Mouse (Mus musculus) ES-Bruce4 (cell line): ENCODE results near the gene Ambra1. TPM values are rescaled to one million over a fixed set of nuclear protein-coding genes. Genes with fewer than 3 reads are reported as not detected.

Experiments used
- H3K27ac ChIP-seq: 2 replicates; pipeline ENCODE4 v1.5.1; 2012; ENCODE audit warnings: low read length, inconsistent platforms; ENCODE audit not compliant: insufficient read depth
- H3K27me3 ChIP-seq: 2 replicates; pipeline ENCODE4 v1.6.1; 2012; ENCODE audit warnings: mild to moderate bottlenecking, low read length, inconsistent platforms; ENCODE audit not compliant: control insufficient read depth, poor library complexity, insufficient read depth, severe bottlenecking
- H3K36me3 ChIP-seq: 2 replicates; pipeline ENCODE4 v1.6.1; 2012; ENCODE audit warnings: inconsistent platforms, mild to moderate bottlenecking, low read length, moderate library complexity; ENCODE audit not compliant: control insufficient read depth, poor library complexity, insufficient read depth, severe bottlenecking
- H3K4me1 ChIP-seq: one replicate; pipeline ENCODE4 v1.8.1; 2011; ENCODE audit warnings: low read length; ENCODE audit not compliant: control insufficient read depth, insufficient read depth
- H3K4me3 ChIP-seq: 2 replicates; pipeline ENCODE4 v1.5.1; 2011; ENCODE audit warnings: low read depth, mild to moderate bottlenecking, low read length
- H3K9ac ChIP-seq: 2 replicates; pipeline ENCODE4 v1.6.1; 2012; ENCODE audit warnings: low read depth, mild to moderate bottlenecking, inconsistent platforms; ENCODE audit not compliant: poor library complexity, severe bottlenecking
- H3K9me3 ChIP-seq: replicated peaks from 2 replicates; pipeline ENCODE4 v1.6.1; 2012; ENCODE audit warnings: mild to moderate bottlenecking, low read length, inconsistent platforms; ENCODE audit not compliant: control insufficient read depth, poor library complexity, insufficient read depth, severe bottlenecking
- CTCF ChIP-seq: IDR thresholded peaks from one replicate; pipeline ENCODE4 v1.8.1; 2011; ENCODE audit warnings: low read depth, low read length
- EP300 ChIP-seq: IDR thresholded peaks from 2 replicates; pipeline ENCODE4 v1.6.1; 2011; ENCODE audit warnings: low read depth, low read length; ENCODE audit not compliant: insufficient read depth
- POLR2A ChIP-seq: IDR thresholded peaks from one replicate; pipeline ENCODE4 v1.8.1; 2011; ENCODE audit warnings: low read length; ENCODE audit not compliant: insufficient read depth
- polyA plus RNA-seq: library from polyadenylated mRNA; stranded (reverse); fragments of >200 nt; gene quantifications from 2 replicates; pipeline ENCODE4 v1.2.4, GENCODE M21; 2011; ENCODE audit warnings: low read depth; ENCODE audit not compliant: missing spikeins, insufficient read depth, insufficient read length

Ambra1 gene
- polyA plus RNA-seq, 1 experiment = 43.1 TPM

- no peaks in the 10 kb centered on the region for H3K36me3 ChIP-seq
- TF ChIP-seq EP300 = no peak
- peak; percentile 53 for TF ChIP-seq CTCF
- no peak overlapping the region for H3K27ac ChIP-seq
- no peaks in the 10 kb centered on the region for H3K9me3 ChIP-seq
- H3K27me3 ChIP-seq = peaks cover 9% of the 10 kb centered on the region; the same call in 1 of the 2 replicates
- H3K4me1 ChIP-seq = peaks cover 2% of the 10 kb centered on the region
- H3K4me3 ChIP-seq = peak overlapping the region; percentile 67
- H3K9ac ChIP-seq = peak overlapping the region; percentile 53
Measured at GRCm38 (mm10) chr2:91921790-91922570, 192.0 kb downstream of the Ambra1 start.

DNA sequence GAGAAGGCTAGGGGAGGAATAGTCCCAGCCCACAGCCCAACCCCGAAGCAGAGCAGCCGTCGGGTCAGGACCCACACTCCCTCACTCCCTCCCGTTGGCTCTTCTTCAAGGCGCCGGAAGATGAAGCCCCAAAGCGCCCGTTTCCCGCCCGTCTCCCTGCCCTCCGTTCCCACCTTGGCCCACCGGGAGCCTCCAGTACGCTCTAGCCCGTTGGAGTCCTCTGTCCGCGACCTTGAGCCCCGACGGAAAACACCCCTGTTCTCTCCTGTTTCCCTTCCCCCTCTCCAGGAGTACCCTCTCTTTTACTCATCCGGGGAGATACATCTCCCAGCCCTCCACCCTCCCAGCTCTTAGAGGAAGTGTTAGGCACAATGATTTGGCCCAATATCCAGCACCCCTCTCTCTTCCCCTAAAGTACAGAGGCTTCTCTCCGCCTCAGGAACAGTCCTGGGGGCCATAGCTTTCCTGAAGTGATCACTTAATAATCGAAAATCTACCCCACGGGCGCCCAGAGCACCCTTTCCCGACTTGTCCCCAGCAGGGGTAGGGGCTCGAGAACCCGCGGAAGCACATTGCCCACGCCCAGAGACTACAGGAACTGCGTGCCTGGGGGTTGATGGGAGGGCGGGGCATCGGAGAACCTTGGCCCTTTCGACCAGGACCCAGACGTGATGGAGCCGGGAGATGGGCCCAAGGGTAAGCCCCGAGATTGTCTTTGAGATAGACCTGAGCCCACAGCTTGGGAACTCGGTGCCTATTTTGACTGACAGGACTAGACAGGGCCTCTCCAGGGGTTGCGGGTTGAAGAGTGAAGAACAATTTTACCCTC, 192.9 kb downstream of the Ambra1 start:
- Histone ChIP-seq H3K27me3 (peaks cover 9% of the 10 kb centered on the region; the same call in 1 of the 2 replicates), H3K9ac (peak overlapping the region; percentile 53), H3K9me3 (no peaks in the 10 kb centered on the region), H3K36me3 (no peaks in the 10 kb centered on the region), H3K4me1 (peaks cover 2% of the 10 kb centered on the region), H3K4me3 (peak overlapping the region; percentile 67), H3K27ac (no peak overlapping the region)
- no peak for TF ChIP-seq EP300
- TF ChIP-seq POLR2A = no peak
- no peak for TF ChIP-seq CTCF

DNA sequence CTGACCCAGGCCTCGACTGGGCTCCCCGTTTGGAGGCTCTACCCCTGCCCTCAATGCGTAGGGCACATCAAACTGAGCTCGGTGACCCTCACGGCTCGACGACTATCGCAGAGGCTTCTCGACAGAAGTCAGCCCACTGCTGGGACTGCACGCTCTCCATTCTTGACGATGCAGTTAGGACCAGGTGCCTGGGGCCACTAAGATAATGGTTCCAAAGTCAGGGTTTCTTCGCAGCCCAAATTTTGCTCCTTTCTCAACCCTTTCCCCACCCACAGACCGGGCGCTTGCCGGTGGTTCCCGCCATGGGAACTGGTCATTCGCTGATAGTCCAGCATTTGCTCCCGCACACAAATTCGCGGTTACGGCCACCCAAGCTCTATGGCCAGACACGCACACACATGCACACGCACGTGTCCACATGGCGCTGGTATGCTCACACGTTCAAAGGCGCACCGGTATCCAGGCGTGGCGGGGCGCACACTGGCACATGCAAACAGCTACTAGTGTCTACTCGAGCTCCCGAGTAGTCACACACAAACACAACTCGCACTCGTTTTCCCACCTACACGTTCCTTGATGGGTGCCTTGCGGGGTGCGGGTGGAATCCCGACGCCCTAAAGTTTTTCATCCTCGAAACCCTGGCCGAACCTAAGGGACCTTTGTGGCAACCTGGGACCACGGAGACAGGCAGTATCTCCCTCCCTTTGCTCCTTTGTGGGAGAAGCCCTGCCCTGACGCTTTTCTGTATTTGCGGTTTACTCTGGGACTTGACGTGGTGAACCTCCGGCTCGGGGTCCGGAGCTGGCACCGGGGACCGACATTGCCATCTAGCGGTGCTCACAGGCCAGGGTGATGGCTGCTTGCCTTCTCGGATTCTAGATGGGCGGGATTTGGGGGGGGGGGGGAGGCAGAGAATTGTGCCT, 193.7 kb downstream of the Ambra1 start:
- Histone ChIP-seq H3K27ac (no peak overlapping the region), H3K9ac (peak overlapping the region; percentile 53; the same call in 1 of the 2 replicates), H3K36me3 (no peaks in the 10 kb centered on the region), H3K27me3 (peaks cover 9% of the 10 kb centered on the region; the same call in 1 of the 2 replicates), H3K4me3 (peak overlapping the region; percentile 67), H3K4me1 (peaks cover 2% of the 10 kb centered on the region), H3K9me3 (no peaks in the 10 kb centered on the region)
- TF ChIP-seq POLR2A (no peak), EP300 (0 out of 2 replicates have a peak, but pooled peaks have one; percentile 24), CTCF (peak; percentile 82)

DNA sequence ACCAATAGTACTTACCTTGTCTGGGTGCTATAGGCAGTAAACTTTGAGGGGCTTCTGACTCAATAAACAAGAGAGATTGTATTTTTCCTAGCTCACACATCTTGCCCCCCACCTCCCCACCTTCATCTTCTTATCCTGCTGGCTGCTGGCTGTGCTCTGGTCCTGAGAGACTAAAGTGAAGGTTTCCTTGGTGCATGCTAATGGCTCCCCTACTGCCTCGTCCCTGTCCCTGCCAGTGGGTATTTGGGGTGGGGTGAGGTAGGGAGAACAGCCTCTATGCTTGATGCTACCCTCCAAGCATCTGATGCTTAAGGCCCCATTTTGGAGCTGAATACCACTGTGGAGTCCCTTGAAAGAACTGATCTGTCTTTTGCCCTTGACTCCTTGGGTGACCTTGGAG, 194.8 kb downstream of the Ambra1 start:
- no peaks in the 10 kb centered on the region for H3K36me3 ChIP-seq
- TF ChIP-seq POLR2A = no peak
- TF ChIP-seq EP300 = no peak
- TF ChIP-seq CTCF = no peak
- H3K4me3 ChIP-seq = no peak overlapping the region
- peaks cover 9% of the 10 kb centered on the region; the same call in 1 of the 2 replicates for H3K27me3 ChIP-seq
- H3K27ac ChIP-seq = no peak overlapping the region
- H3K9me3 ChIP-seq = no peaks in the 10 kb centered on the region
- H3K4me1 ChIP-seq = peaks cover 6% of the 10 kb centered on the region
- no peak overlapping the region for H3K9ac ChIP-seq

DNA sequence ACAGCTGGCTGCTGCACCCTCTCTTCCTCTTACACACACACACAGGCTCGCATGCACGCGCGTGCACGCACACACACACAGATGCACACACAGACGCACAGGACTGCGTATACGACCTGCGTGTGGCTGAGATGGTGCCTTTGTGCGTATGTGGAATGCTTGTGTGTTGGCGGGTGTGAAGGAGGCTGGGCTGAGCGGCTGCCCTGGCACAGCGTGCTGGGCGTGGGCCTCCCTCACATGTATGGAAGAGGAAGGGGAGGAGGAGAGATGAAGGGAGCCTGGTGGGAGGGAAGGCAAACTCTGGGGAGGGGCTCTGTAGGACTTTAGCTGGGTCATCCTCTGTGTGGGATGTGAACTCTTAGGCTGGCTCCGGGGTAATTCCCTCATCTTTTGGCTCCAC, 195.5 kb downstream of the Ambra1 start:
- Histone ChIP-seq H3K27me3 (peaks cover 9% of the 10 kb centered on the region; the same call in 1 of the 2 replicates), H3K9ac (no peak overlapping the region), H3K4me3 (no peak overlapping the region), H3K27ac (no peak overlapping the region), H3K36me3 (no peaks in the 10 kb centered on the region), H3K9me3 (no peaks in the 10 kb centered on the region), H3K4me1 (peaks cover 6% of the 10 kb centered on the region)
- TF ChIP-seq CTCF (no peak), POLR2A (no peak), EP300 (no peak)
